Mouse (Mus musculus): Measurements from ENCODE around the gene Inka1. TPM values are rescaled to one million over a fixed set of nuclear protein-coding genes. Genes with fewer than 3 reads are reported as not detected.
A peak's percentile ranks its signal among the peaks of the same experiment; 100 is the strongest.

The Inka1 gene
- total RNA-seq, 2 experiments from 2014 or later: 4.3 to 6.4 TPM

- DNase-seq (ENCODE audit: low spot score in 2 of 2): no peak
These were observed 1.5 kb downstream of the Inka1 start for GRCm38 (mm10) chr9:107984052-107984753.

DNA sequence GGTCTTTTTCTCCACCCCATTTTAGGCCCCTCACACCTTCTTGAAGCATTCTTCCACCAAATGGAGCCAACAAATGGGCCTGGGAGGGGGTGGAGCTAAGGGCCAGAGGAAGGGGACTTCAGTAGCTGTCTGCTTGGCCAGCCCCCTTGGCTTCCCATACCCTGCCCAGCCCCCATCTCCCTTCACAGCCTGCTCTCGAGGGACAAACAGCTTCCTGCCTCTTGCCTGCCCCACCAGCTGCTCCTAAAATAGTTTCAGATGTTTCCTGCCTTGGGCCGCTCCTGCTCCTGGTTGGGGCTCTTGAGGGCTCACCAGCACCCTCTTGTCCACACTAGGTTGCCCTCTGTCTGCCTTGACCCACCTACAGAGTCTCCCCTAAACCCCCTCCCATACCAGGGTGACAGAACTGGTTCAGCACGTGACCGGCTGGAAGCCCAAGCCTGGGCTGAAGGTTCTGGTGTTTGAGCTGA, 2.2 kb downstream of the Inka1 start:
- peak in 1 of 2 experiments; percentile 56 for DNase-seq (ENCODE audit: low spot score in 2 of 2)

DNA sequence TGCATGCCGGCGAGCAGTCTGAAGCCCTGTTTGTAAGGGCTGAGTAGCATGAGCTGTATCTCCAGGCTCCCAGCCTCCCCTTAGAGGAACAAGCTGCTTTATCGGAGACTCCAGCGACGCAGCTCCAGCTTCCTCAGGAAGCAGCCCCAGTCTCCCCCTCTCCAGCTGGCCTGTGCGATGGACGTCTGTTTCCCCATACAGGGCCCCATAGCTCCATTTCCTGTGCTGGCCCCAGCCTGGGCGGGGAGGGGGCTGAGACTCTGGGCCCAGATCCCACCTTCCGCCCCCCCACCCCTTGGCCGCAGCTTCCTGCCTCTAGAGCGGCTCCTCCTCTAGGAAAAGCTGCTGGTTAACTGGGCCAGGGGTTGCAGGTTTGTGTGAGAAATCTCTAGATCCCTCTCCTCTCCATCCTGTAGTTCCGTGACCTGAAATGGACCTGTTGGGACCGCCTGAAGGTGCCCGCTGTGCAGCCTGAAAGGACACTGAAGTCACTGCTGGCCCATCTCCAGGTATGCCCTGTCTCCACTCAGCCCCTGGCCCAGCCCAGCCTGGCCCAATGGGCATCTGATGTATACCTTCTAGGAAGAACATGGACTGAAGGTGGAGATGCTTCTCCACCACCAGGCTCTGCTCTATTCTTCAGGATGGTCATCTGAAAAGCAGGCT, 2.9 kb downstream of the Inka1 start, which contains the start of gene Gm20661:
Gm20661 (plus strand) TSS at position 378 of the 666 bp plus-strand sequence.
- peak in 1 of 2 experiments; percentile 50 for DNase-seq (ENCODE audit: low spot score in 2 of 2)

DNA sequence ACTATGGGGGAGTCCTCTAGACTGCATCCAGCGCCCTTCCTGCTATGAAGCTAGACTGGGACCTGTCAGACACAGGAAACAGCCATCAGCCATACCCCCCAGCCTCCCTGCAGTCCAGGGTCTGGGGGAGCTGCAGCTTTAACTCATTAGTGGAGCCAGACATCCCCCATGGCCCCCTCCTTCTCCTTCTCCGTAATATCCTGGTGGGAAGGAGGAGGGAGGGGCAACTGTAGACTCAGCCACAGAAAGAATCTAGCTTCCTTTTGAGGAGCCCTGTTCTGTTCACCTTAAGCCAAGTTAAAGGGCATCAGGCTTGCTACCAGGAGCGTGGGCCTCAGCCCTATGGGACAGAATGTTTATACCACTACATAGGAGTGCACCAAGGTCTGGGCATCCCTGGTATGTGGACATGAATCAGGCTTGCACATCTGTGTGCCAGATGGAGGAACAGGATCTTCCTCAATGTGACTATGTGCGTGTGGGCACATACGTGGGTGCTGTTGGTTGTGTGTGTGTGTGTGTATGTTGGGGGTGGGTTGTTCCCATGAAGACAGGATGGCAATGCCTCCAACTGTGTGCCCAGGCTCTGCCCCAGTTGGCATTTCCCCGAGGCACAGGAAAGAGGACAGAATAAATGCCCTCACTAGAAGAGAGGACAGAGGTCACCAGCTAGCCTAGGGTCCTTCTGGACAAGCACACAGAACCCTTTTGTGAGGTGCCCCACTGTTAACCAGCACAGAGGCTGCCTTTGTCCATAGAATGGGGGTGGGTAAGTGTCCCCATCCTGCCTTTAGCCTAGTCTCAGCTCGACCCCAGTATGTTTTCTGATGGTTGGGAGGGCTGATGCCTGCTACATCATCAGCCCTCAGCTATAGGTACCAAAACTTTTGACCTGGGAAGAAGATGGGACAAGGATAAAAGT, 3.7 kb downstream of the Inka1 start:
- DNase-seq (ENCODE audit: low spot score in 2 of 2): no peak

DNA sequence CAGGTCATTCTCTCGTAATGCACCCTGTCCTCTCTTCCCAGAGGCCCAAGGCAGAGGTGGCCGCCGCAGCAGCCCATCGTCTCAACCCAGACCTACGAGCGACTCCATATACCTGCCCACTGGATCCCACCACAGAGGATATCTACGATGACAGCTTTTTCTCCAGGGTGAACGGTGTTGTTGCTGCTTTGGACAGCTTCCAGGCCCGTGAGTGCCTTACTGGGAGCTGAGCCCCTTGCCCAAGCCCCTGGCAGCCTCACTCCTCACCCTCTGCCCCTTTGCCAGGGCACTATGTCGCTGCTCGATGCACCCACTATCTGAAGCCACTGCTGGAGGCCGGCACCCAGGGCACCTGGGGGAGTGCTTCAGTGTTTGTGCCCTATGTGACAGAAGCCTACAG, 6.9 kb downstream of the Inka1 start:
- DNase-seq (ENCODE audit: low spot score in 2 of 2): no peak

- no peak for DNase-seq (ENCODE audit: low spot score in 2 of 2)
These were observed 10.0 kb downstream of the Inka1 start, which contains the start of gene Uba7 for GRCm38 (mm10) chr9:107975399-107976386. TSS of gene Uba7 (plus strand) at chr9:107975505.

GRCm38 (mm10) chr9:107974491-107975171, 11.0 kb downstream of the Inka1 start:
- no peak for DNase-seq (ENCODE audit: low spot score in 2 of 2)

- no peak for DNase-seq (ENCODE audit: low spot score in 2 of 2)
These were observed 13.8 kb downstream of the Inka1 start for GRCm38 (mm10) chr9:107971690-107972541.

DNA sequence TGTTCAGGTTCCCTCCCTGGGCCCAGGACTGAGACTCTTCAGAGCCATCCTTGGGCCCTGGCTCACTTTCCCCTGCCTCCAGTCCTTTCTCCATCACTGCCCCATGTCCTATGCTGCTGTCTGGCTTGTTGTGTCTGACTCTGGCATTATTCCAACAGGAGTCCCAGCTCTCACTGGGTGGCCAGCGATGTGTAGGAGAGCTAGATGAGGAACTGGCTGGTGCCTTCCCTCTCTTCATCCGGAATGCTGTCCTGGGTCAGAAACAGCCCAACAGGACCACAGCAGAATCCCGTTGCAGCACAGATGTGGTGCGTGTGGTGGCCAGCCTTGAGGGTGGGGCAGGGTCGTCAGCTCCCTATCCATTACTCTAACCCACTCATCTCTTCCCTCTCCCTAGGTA, 15.4 kb downstream of the Inka1 start:
- no peak for DNase-seq (ENCODE audit: low spot score in 2 of 2)

DNA sequence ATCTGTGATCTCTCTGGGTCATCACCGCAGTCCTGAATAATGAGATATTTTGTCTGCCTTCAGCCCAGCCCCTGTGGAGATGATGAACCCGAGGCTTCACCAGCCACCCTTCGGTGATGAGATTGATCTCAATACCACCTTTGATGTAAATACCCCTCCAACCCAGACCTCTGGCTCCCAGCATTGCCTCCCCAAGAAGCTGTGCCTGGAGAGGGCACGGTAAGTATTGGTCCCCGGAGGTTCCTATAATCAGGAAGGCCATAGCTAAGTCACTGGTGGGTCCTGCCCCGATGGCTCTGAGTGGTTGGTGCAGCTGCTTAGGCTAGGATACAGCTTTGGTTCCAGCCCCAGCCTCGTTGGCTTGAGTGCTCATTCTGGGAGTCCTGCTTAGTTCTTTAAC, 17.1 kb downstream of the Inka1 start:
- DNase-seq (ENCODE audit: low spot score in 2 of 2): no peak

GRCm38 (mm10) chr9:107967437-107967836, 18.2 kb downstream of the Inka1 start:
- DNase-seq (ENCODE audit: low spot score in 2 of 2): no peak

GRCm38 (mm10) chr9:107966676-107967075, 19.0 kb downstream of the Inka1 start:
- no peak for DNase-seq (ENCODE audit: low spot score in 2 of 2)

GRCm38 (mm10) chr9:107964681-107965080, 21.0 kb downstream of the Inka1 start:
- no peak for DNase-seq (ENCODE audit: low spot score in 2 of 2)

DNA sequence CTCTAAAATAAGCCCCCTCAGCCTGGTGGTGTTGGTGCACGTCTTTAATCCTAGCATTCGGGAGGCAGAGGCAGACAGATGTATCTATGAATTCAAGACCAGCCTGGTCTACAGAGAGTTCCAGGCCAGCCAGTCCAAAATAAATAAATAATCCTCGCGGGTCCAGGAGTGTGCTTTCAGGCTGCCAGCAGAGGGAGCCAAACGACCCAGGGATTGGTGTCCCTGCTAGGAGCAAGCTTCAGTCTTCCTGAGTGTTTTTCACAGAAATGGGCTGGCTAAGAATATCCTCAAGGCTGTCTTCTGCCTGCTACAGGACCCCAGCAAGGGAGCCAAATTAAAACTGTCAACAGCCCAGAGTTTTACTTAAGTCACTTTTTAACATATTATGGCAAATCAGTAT, 22.0 kb downstream of the Inka1 start:
- DNase-seq (ENCODE audit: low spot score in 2 of 2): peak; percentile 69 to 73

- no peak for DNase-seq (ENCODE audit: low spot score in 2 of 2)
These were observed 22.8 kb downstream of the Inka1 start for GRCm38 (mm10) chr9:107962916-107963315.

DNA sequence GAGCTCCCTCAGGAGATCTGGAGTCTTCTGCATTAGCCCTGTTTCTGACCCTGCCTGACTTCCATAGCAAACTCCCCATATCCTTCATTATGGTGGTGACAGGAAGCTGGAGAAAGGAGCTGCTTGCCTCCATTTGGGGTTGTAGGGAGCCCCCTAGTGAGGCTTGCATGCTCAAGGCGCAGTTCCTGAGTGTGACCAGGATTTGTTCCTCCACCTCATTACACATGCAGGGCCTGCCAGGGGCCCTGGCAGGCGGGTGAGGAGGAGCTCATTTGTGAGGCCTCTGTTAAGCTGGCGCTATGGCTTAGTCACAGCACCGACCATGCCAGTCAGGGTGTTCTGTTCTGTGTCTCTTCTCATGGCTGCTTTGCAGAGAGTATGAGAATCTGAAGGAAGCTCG, 23.8 kb downstream of the Inka1 start:
- DNase-seq (ENCODE audit: low spot score in 2 of 2): no peak

DNA sequence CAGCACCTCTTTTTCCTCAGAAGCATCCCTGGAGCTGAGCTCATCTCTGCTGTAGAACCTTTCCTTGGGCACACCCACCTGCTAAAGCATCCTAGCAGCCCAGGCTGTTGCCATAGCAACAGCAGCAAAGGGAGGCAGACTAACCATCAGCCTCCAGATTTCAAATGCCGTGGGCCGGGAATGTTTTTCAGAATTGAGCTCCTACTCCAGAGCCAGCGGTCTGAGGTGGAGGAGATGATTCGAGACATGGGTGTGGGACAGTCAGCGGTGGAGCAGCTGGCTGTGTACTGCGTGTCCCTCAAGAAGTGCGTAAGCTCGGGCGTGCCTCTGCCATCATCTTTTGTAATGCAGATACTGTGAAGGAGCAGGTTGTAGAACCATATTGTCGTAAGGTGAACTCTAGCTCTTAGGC, 24.3 kb downstream of the Inka1 start:
- no peak for DNase-seq (ENCODE audit: low spot score in 2 of 2)

- DNase-seq (ENCODE audit: low spot score in 2 of 2): no peak
These were observed 24.8 kb downstream of the Inka1 start for GRCm38 (mm10) chr9:107960928-107961327.

- DNase-seq (ENCODE audit: low spot score in 2 of 2): no peak
These were observed 25.8 kb downstream of the Inka1 start for GRCm38 (mm10) chr9:107959896-107960295.

Data from adrenal gland, adult 18-20 months (tissue).